Mouse (Mus musculus) cerebellum, postnatal 36 days (tissue): ENCODE results near the gene Cabin1.
A peak's percentile ranks its signal among the peaks of the same experiment; 100 is the strongest.

Experiments used
- DNase-seq, 2 experiments: peaks; one replicate each; pipeline ENCODE4 v3.0.0; 2021 to 2022; ENCODE audit warnings: mixed read lengths in 2 of 2

The Cabin1 gene

DNA sequence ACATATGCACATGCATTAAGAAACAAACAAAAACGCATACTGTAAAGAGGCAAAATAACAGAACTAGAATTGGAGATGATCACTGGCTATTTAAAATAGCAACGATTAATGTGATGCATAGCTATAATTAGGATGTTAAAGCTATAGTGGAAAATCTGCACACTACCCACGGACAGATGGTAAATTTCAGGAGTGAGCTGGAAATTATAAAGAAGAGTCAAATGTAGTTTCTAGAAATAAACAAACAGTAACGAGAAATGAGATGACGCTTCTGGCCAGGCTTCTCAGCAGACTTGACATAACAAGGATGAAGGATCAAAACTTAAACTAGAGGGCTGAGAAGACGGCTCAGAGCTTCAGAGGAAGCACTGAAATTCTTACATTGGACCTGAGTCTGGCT lies 62.9 kb downstream of the Cabin1 start:
- DNase-seq: no peak

GRCm38 (mm10) chr10:75697693-75698092 lies 66.4 kb downstream of the Cabin1 start:
- no peak for DNase-seq

GRCm38 (mm10) chr10:75696597-75697355 lies 67.4 kb downstream of the Cabin1 start:
- DNase-seq: no peak

DNA sequence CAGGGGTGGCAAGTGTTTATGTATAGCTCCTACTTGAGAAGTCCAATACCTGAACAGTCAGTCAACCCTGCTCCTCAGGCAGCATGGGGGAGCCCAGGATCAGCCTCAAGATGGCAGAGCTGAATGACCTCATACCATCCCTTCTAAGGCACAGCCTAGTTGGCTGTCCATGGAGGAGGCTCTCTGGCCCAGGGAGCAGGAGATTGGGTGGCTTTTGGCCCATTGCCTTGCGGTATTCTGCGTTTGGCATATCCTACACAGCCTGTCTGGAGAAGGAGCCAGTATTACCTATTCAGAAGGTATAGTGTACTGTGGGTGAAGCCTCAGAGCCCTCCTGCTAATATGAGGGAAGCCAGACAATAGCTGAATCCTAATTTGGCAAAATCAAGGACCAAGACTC lies 68.6 kb downstream of the Cabin1 start:
- DNase-seq: peak in 1 of 2 experiments; percentile 33

- DNase-seq: no peak
Observed at GRCm38 (mm10) chr10:75695078-75695477, 69.1 kb downstream of the Cabin1 start.

- DNase-seq: no peak
Observed at GRCm38 (mm10) chr10:75694567-75694966, 69.6 kb downstream of the Cabin1 start.

DNA sequence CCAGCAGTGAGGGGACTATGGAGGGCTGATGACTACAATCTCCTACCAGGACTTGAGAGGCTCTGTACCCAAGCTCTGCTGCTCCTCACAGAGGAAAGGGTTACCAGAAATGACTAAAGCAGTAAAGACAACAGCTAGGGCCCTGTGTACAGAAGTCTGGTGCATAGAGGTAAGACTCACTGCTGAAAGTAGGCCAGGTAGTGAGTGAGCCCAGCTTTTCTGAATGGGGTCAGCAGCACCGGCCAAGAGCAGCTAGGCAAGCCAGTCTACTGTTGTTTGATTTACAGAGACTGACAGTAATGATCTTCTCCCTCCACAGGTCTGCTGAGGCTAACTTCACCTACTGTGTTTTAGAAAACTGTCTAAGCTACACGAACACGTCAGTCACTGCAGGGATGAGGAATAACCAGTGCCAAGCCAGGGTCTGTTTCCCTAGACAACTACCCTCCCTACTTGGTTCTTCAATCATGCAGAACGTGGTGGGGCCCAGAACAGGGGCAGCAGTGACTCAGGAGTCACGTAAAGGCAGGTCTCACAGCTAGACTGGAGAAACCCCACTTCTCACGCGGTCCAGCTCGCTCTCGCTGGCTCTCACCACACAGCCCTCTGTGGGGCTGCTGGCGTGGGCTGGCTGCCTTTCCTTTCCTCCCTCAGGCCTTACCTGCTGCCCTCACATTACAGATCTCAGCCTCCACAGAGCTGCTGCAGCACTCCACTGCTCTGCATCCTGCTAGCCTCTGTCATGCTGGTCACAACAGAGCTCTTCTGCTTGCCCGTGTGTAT lies 70.5 kb downstream of the Cabin1 start:
- DNase-seq: peak in 1 of 2 experiments; percentile 46

DNA sequence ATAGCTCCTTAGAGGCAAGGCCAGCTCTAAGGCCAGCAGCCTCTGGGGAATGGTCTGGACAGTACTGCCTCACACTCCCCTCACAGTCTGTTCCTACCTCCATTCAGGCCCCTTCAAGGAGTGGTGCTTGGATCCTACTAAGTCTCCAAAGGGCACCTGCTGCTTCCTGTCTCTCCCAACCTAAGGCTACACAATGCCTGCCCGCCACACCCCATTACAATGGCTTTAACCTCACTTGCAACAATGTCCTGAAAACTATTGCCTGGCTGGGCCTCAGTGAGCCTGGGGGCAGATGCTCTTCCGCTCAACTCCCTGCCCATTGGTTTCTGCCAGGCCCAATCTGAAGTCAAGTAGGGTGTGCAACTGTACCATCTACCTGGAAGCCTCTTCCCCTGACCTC lies 75.5 kb downstream of the Cabin1 start:
- DNase-seq: no peak

DNA sequence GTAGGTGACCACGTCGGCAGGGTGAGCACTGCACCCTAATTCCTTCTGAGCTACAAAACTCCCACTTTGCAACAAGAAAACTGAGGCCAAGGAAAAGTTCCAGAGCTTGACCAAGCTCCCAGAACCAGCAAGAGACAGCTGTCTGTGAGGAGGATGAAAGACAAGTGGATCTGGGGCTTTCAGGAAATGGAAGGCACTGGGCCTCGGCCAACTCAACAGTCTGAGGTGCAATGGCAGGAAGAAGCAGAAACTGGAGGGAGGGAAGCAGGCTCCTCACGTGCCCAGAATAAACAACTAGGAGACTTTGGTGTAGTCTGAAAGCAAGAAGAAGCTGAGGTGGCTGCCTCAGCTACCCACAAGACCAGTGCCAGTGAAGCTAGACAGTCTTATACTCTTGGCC lies 77.4 kb downstream of the Cabin1 start:
- no peak for DNase-seq

GRCm38 (mm10) chr10:75684035-75685004 lies 79.8 kb downstream of the Cabin1 start:
- DNase-seq: no peak

DNA sequence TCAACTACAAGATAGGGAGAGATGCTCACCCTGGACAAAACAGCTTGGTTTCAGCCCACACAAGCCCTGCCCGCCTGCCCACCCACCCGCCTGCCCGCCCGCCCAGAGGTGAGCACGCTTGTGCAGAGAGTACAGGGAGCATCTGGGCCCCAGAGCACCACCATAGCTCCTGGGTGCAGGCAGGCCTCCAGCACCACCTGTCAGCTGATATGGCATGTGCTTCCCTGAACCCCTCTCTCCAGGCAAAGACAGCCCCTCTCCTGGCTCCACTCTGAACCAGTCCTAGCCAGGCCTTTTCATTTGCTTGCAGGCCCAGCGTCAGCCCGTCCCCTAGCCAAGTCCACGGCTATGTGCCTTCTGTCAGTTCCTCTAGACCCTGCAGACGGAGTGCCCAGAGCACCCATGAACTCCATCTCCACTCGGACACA lies 83.6 kb downstream of the Cabin1 start:
- peak; percentile 38 to 53 for DNase-seq

DNA sequence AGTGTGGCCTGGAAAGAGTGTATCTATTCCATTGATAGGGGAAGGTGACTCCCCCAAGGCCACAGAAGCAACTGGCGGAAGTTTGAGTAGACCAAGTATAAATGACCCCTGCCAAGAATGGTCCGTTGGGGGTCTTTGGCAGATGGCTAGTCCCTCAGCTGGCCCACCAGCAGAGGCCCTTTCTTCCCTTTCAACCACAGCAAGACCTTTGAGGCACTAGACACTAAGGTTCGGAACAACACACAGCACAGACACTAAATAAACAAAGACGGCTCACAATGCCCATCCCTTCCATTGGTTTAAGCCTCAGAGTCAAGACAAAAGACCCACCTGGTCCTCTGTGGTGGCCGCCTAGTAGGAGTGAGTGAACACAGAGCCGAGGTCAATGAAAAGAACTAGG lies 84.9 kb downstream of the Cabin1 start:
- DNase-seq: no peak

DNA sequence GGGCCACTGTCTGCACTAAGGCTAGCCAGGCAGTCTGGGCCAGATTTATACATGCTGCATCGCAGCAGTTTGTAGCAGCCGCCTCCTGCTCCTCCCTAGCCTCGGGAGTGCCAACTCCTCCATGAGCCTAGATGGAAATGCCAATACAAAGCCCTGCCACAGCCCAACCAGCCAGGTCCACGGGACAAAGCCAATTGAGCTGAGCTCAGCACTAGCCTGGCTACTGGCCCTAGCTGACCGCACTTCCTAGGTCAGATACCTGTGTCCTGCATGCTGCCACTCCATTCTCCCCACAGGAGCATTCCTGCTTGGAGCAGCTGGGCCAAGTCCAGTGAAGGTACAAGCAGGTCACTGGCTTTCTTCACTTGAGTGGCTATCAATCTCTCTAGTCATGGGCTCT lies 86.2 kb downstream of the Cabin1 start:
- DNase-seq: peak; percentile 70 to 73

DNA sequence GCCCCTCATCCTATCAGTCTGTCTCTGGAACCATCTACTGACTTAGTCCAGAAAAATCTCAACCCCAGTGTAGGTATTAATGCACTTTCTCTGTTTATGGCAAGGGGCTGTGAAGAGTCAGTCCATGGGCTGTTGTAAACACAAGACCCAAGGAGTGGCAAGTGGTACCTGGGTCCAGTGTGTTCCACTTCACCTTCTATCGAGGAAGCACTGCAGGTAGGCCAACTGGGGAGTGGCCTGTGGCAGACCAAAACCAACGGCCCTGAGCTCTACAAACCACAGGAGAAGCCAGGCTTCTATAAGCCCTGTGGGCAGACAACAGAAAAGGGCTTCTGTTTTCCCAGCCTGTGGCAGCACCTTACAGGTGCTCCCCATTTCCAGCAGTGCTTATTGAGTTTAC lies 86.6 kb downstream of the Cabin1 start:
- DNase-seq: no peak

DNA sequence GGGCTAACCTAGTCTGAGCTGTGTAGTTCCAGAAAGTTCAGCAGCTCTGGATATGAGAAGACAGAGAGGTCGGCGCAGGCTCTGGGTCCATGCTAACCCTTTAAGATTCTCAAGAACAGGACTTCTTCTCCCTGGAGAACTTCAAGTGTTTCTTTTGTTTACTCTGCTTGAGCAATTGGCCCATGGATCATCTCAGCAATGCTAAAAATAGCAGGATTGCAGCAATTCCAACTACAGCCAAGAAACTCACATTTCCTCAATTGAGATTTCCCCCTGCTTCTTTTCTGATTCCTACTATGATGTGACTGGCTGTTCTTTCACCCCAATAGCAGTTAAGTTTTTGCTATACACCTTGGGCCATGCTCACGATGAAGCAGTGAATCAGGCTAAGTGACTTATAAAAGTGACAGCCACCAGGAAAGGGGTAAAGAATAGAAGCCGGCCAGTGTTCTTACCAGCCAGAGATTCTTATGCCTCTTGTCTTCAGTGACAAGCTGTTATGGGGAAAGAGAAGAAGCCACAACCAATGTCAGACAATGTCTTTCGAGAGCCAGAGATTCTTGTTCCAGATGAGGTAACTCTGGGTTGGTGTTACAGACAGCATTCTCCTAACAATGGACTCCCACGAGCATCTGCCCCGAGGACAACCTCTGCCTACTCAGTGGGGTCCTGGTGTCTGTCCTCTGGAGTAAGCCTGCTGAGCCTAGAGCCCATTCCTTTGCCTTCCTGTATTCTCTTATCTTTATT lies 87.1 kb downstream of the Cabin1 start:
- DNase-seq: no peak

DNA sequence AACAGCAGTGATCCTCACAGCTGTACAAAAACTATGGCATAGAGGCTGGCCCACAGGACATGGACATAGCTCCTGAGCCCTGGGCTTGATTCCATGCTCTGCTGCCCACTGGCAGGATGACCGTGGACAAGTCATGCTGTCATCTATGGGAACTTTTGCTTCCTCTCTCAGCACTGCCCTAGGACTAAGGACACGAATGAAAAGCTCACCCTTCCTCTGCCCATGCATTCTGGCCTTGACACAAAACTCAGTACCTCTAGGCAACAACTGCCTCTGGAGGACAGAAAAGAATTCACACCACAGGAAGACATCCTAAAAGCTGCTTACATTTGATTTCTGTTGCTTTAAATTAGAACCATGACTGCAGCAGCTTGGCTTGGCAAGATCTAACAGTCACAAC lies 87.9 kb downstream of the Cabin1 start:
- DNase-seq: no peak

- no peak for DNase-seq
Observed at GRCm38 (mm10) chr10:75675594-75675993, 88.5 kb downstream of the Cabin1 start.

DNA sequence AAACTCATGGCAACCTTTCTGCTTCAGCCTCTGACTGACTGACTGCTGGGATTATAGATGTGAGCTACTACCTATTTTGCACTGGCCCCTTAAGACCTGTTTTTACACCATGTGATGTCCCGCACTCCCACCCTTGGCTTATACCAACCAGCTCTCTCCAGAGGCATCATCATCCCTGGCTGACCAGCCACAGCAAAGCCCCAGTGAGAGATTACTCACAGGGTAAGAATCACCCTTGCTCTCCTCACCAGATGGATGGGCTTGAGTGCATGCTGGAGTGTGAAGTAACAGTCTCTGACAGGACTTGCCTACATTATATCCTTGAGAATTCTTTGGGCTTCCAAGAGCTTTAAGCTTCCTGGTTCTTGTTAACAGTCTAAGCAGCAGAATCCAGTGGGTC lies 94.2 kb downstream of the Cabin1 start:
- DNase-seq: no peak

DNA sequence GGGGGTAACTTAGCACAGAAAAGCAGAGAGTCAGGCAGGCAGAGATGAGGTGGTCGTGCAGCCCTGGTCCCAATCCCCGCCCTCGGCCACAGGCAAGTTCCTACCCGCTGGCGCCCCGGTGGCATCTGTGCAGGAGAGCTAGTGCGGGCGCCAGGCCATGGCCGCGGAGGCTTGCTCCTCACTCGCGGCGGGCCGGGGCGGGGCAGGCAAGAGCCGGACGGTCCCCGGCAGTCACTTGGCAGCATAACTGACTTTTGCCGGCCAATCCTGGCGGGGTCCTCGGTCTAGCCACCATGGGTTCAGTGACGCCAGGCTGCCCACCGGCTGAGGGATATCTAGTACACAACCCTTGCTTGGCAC lies 96.2 kb downstream of the Cabin1 start:
- peak; percentile 80 to 86 for DNase-seq

DNA sequence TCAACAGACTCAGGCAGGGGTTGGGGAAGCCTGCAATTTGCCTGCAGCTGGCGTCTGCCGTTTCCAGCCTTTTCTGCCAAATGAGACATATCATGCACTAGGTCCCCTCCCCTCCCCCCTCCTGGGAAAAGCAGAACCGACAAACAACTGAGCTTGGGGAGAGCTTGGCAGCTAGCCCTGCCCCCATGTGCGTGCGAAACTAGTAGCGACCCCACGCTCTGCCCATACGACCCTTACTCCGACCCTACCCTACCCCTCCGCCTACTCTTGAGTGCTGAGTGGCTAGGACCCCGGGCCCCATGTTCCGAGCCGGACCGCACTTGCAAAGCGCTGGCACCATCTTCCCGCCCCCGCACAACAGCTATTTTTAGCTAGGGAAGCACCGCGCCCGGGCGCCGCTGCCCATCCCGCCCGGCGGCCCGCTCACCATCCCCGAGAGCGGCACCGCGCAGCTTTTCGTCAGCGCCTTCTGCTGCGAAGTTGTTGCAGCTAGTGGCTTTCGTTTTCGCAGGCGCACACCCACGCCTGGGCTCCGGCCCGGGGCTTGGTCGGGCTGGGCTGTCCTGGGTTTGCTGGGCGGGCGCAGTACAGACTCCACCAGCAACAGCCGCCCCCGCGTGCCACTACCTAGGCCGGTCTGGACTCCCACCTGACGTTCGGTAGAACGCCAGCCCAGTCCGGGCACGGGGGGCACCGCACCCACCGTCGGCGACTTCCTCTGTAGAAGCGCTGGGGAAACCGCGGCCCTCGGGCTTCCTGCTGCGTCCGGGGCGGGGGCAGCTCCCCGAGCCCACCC lies 96.8 kb downstream of the Cabin1 start:
- DNase-seq: peak; percentile 83 to 86

DNA sequence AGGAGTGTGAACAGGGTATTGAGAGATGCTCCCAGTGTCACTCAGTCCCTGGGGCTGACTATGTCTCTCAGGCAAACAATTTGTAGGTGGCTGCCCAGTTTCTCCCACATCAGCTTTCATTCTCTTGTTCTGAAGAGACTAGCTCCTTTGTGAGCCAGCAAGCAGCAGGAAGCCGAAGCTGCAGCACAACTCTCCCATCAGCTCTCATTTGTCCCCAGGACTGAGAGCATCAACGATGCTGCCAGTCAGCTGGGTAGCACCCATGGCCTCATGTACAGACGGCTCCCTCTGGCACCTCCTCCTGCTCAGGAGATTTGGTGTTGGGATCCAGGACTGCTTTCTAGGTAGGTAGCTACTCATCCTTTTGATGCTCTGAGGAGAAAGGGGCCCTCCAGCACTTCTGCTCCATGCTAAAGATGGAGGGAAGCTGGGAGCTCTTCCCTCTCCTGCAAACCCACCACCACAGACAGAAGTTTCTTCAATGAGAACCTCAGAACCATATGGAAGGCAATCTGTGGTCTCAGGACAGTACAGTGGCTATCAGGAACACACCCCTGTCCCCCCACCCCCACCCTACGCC lies 97.6 kb downstream of the Cabin1 start:
- DNase-seq: peak; percentile 42 to 59
